Mouse (Mus musculus) ES-E14 (cell line): ENCODE results near the gene Slc25a27.

Experiments
- CHD2 ChIP-seq: IDR thresholded peaks from 2 replicates; pipeline ENCODE4 v1.6.1; 2014; ENCODE audit warnings: mild to moderate bottlenecking, low read depth, low read length, inconsistent platforms
- HCFC1 ChIP-seq: IDR thresholded peaks from 2 replicates; pipeline ENCODE4 v1.6.1; 2012; ENCODE audit warnings: low read length, inconsistent platforms, borderline replicate concordance; ENCODE audit not compliant: insufficient read depth
- ZC3H11A ChIP-seq: IDR thresholded peaks from 2 replicates; pipeline ENCODE4 v1.6.1; 2012; ENCODE audit warnings: low read depth, mild to moderate bottlenecking, inconsistent platforms, low read length, borderline replicate concordance

DNA sequence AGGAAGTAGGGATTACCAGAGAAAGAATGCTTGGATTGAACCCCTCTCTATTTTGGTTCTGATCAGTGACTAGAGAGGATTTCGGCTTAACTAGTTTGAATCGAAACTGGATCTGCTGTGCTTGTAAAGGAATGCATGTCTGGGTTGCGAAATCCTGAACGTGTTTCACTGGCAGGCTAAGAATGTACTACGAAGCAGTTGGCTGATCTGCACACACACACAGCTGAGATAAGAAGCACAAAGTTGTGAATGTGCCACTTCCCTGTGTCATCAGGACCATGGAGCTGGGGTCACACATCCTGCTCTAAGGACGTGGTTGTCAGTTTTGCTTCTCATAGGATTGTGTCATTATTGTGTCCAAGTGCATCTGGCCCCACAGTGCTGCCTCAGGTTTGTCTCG, 22.6 kb downstream of the Slc25a27 start:
- TF ChIP-seq CHD2 (no peak), ZC3H11A (no peak), HCFC1 (no peak)
